Mouse (Mus musculus) embryonic facial prominence, embryonic 13.5 days (tissue): ENCODE measurements around the gene 1810062G17Rik. TPM values are rescaled to one million over a fixed set of nuclear protein-coding genes. Genes with fewer than 3 reads are reported as not detected.
A peak's percentile ranks its signal among the peaks of the same experiment; 100 is the strongest.

Experiments
- ATAC-seq: fragments of 200-750 bp; cut with Nextera tagmentation; 2 replicates; pipeline ENCODE4 v1.8.0; 2017; ENCODE audit warnings: low read depth; ENCODE audit not compliant: insufficient number of reproducible peaks, insufficient read depth, low FRiP score, low TSS enrichment
- H3K27ac ChIP-seq: fragments of 300-500 bp; sonication (generic); 2 replicates; pipeline ENCODE4 v1.5.1; 2015; ENCODE audit warnings: moderate library complexity, mild to moderate bottlenecking, inconsistent platforms
- H3K27me3 ChIP-seq: fragments of 300-500 bp; sonication (generic); 2 replicates; pipeline ENCODE4 v1.6.1; 2015; ENCODE audit warnings: mild to moderate bottlenecking, inconsistent platforms
- H3K36me3 ChIP-seq: fragments of 300-500 bp; sonication (generic); 2 replicates; pipeline ENCODE4 v1.6.1; 2015; ENCODE audit warnings: mild to moderate bottlenecking, inconsistent platforms
- H3K4me1 ChIP-seq: fragments of 300-500 bp; sonication (generic); 2 replicates; pipeline ENCODE4 v1.6.1; 2015; ENCODE audit warnings: inconsistent platforms
- H3K4me2 ChIP-seq: fragments of 300-500 bp; sonication (generic); 2 replicates; pipeline ENCODE4 v1.6.1; 2015; ENCODE audit warnings: moderate library complexity, mild to moderate bottlenecking, inconsistent platforms
- H3K4me3 ChIP-seq: fragments of 300-500 bp; sonication (generic); 2 replicates; pipeline ENCODE4 v1.5.1; 2015; ENCODE audit warnings: mild to moderate bottlenecking, inconsistent platforms
- H3K9ac ChIP-seq: fragments of 300-500 bp; sonication (generic); 2 replicates; pipeline ENCODE4 v1.6.1; 2015; ENCODE audit warnings: mild to moderate bottlenecking, inconsistent platforms
- H3K9me3 ChIP-seq: fragments of 300-500 bp; sonication (generic); 2 replicates; pipeline ENCODE4 v1.6.1; 2016; ENCODE audit warnings: inconsistent platforms
- WGBS: fragments of 180-500 bp; shearing (Covaris S2); methylation state at CpG from one replicate; pipeline ENCODE4 v1.1.7; 2015; ENCODE audit warnings: mixed read lengths; 5-methylcytosine and 5-hydroxymethylcytosine counted together
- microRNA-seq: library from miRNA; unstranded; fragments of <30 nt; microRNA quantifications from one replicate; pipeline ENCODE4, GENCODE M21; 2016
- polyA plus RNA-seq: library from polyadenylated mRNA; unstranded; fragments of >200 nt; fragmentation: Nextera tagmentation; extraction: Ambion mirVana; gene quantifications from 2 replicates; pipeline ENCODE4 v1.2.1, GENCODE M21; 2015

The 1810062G17Rik gene
- polyA plus RNA-seq, 1 experiment from 2014 or later, result 1.4 TPM

DNA sequence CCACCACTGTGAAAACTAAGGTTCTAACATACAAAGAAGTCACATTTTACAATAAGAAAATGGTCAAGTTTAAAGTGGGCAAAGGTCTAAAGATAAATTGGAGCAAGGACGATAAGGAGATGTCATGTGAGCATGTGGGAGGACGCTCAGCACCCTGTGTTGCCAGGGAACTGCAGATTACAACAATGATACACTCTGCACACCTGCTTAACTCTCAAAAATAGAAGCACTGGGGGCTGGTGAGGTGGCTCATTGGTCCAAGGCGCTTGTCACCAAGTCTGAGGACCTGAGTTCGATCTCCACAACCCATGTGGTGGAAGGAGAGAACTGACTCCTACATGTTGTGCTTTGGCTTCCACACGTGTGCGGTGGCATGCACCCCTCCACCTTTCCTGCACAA, 35.8 kb downstream of the 1810062G17Rik start:
- WGBS, result 82% methylated on average over 6 of the region's 6 CpGs

DNA sequence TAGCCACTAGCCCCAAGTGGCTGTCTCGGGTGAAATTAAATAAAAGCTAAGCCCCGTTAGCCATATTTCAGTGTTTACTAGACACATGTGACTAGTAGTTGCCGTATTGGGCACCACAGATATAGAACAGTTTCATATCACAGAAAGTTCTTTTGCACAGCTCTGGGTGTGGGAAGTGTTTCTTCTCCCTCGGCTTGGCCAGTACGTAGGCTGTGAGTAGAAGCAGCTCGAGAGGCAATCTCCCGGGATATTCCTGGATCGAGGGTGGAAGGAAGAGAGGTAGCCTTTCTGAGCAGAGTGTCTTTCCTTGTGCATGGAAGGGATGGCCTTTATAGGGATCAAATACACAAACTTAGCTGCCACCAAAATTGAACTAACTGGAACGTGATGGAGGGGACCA, 40.5 kb downstream of the 1810062G17Rik start:
- no peaks in the 10 kb centered on the region for H3K36me3 ChIP-seq
- 85% methylated on average over 9 of the region's 9 CpGs for WGBS
- H3K9ac ChIP-seq, result no peak overlapping the region
- peaks cover 4% of the 10 kb centered on the region for H3K4me1 ChIP-seq
- no peak overlapping the region for H3K27ac ChIP-seq
- no peak for ATAC-seq
- H3K4me2 ChIP-seq, result no peak overlapping the region
- H3K27me3 ChIP-seq, result peaks cover 32% of the 10 kb centered on the region
- no peak overlapping the region for H3K4me3 ChIP-seq
- H3K9me3 ChIP-seq, result no peaks in the 10 kb centered on the region

More for the DNA sequence above, 35.8 kb downstream of the 1810062G17Rik start:
- no peak overlapping the region for H3K9ac ChIP-seq
- ATAC-seq, result no peak
- peaks cover 4% of the 10 kb centered on the region; the same call in 1 of the 2 replicates for H3K27me3 ChIP-seq
- no peaks in the 10 kb centered on the region for H3K9me3 ChIP-seq
- H3K4me2 ChIP-seq, result no peak overlapping the region
- no peak overlapping the region for H3K4me3 ChIP-seq
- no peaks in the 10 kb centered on the region for H3K4me1 ChIP-seq
- H3K36me3 ChIP-seq, result no peaks in the 10 kb centered on the region
- no peak overlapping the region for H3K27ac ChIP-seq

DNA sequence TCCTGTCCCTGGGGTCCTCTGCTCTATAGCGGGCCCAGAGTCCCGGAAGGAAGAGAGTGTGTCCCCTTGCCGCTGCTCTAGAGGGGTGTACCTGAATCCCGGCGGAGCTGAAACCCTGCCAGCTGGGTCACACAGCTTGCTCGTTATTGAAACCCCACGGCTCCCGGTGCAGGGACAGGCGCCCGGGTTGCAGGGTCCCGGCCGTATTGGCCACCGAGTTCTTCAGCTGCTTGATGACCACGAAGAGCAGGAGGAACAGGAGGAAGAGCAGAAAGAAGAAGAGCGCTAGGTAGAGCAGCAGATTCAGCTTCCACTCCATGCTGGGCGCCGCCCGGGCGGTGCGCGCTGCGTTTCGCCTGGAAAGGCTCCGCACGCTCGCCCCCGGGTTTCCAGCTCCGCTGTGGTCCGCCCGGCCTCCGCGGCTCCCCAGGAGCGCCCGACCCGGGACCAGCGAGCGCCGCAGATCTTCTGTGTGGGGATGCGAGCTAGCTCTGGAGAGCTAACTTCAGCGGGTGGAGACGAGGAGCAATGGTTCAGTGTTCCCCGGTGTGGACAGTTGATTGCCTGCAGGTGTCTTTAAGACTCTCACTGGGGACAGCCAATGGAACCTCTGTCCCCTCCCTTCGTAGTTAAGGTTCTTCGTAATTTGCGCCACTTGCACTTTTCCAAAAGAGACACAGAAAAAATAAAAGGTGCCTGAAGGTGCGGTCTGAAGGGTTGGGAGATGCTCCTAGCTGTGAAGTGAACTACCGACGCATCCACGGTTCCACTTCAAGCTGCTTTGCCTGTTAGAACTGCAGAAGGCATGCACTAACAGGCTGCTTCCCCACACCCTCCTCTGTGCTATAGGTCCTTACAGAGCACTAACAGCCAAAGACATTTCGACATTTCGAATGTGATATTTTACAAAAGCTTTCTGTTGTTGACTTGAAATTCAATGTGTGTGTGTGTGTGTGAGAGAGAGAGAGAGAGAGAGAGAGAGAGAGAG, 45.6 kb downstream of the 1810062G17Rik start, which contains the start of gene Gm11549:
TSS of gene Gm11549 (minus strand) at position 741 of the 988 bp plus-strand sequence.
- Histone ChIP-seq H3K4me3 (peak within 1 kb of the TSS; percentile 47), H3K4me1 (peaks cover 6% of the 10 kb centered on the region), H3K27ac (no peak within 1 kb of the TSS), H3K9ac (peak within 1 kb of the TSS; percentile 66), H3K4me2 (peak within 1 kb of the TSS; percentile 86), H3K9me3 (no peaks in the 10 kb centered on the region), H3K36me3 (no peaks in the 10 kb centered on the region), H3K27me3 (peaks cover 52% of the 10 kb centered on the region)
- no peak for ATAC-seq
- under 1% methylated on average over 51 of the region's 51 CpGs for WGBS

DNA sequence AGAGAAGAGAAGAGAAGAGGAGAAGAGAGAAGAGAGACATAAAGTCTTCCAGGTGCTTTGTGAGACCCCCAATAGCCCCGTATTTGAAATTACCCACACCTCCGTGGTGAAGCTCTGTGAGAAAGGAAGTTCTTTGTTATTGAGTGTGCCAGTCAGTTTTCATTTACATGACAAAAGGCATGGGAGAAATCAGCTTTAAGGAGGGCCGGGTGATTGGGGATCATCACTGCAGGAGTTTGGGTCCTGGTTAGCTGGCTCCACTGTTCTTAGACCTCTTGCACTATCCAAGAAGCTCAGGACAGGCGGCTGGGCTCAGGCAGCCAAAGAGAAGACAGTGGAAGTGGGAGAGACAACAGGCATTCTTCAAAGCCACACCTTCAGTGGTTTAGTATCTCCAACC, 46.4 kb downstream of the 1810062G17Rik start:
- H3K4me1 ChIP-seq, result peaks cover 6% of the 10 kb centered on the region
- H3K27me3 ChIP-seq, result peaks cover 52% of the 10 kb centered on the region
- no peak overlapping the region; the same call in 1 of the 2 replicates for H3K4me2 ChIP-seq
- ATAC-seq, result no peak
- H3K36me3 ChIP-seq, result no peaks in the 10 kb centered on the region
- H3K4me3 ChIP-seq, result no peak overlapping the region
- no peak overlapping the region for H3K27ac ChIP-seq
- no peak overlapping the region for H3K9ac ChIP-seq
- no peaks in the 10 kb centered on the region for H3K9me3 ChIP-seq
- 7% methylated on average over 4 of the region's 4 CpGs for WGBS

DNA sequence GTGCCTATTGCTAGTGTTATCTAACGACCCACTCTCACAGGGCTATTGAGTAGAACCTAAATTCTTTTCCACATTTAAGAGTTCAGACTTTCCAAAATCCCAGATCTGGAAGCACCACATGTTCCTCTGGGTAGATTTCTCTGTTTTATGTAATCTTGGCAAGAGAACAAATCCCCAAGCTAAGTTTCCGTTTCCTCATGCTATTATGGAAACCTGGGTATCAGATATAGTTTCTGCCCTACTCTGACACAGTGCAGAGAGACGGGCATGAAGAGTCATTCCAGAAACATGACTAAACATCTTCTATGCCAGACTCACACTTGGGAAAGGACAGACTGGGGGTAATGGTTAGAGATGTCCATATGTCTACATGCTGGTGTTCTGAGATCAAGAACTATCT, 48.7 kb downstream of the 1810062G17Rik start:
- no peak for ATAC-seq
- peaks cover 40% of the 10 kb centered on the region for H3K27me3 ChIP-seq
- H3K4me2 ChIP-seq, result no peak overlapping the region
- H3K36me3 ChIP-seq, result no peaks in the 10 kb centered on the region
- no peak overlapping the region for H3K9ac ChIP-seq
- no peaks in the 10 kb centered on the region for H3K9me3 ChIP-seq
- H3K4me3 ChIP-seq, result no peak overlapping the region
- H3K4me1 ChIP-seq, result peaks cover 6% of the 10 kb centered on the region
- no peak overlapping the region for H3K27ac ChIP-seq
- WGBS, result 72% methylated on average over 3 of the region's 3 CpGs

DNA sequence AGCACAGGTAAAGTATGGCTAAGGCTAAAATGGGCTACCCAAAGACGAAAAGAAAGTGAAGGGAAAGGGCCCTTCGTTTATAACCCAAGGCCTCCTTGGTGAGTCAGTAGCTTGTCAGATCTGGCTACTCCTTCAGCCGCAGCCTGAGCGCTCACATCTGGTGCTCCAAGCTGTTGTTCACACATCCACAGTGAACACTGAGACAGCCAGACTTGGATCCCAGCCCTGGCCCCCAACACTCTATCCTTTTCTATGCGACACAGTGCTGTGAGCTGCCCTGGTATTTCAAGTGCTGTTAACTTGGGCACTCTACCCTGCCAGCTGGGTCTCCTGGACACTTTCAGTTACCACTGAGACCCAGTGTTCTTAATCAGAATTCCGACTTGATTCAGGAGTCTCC, 54.6 kb downstream of the 1810062G17Rik start:
- Histone ChIP-seq H3K36me3 (no peaks in the 10 kb centered on the region), H3K4me2 (no peak overlapping the region), H3K27ac (no peak overlapping the region), H3K9ac (no peak overlapping the region), H3K4me1 (peaks cover 11% of the 10 kb centered on the region), H3K9me3 (no peaks in the 10 kb centered on the region), H3K27me3 (peaks cover 31% of the 10 kb centered on the region), H3K4me3 (no peak overlapping the region)
- ATAC-seq, result no peak
- WGBS, result 89% methylated on average over 6 of the region's 6 CpGs

DNA sequence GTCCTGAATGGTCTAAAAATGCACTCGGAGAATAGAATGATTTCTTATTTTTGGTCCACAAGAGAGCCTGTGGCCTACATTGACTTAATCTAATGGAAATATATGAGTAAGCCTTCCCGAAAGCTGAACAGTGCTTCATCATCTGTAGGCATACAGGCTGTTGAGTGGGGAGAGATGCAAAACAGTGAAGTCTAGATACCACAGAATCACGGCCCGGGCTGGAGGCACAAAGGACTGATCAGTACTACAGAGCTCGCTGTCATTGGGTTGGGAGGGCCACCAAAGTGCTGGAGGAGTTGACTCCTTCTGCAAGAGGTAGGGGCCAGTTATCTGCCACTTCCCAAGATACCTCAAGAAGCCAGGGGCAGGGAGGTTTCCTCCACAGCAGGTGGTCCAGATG, 55.0 kb downstream of the 1810062G17Rik start:
- H3K27ac ChIP-seq, result no peak overlapping the region
- H3K4me3 ChIP-seq, result no peak overlapping the region
- no peaks in the 10 kb centered on the region for H3K9me3 ChIP-seq
- no peak overlapping the region for H3K9ac ChIP-seq
- H3K36me3 ChIP-seq, result no peaks in the 10 kb centered on the region
- 81% methylated on average over 5 of the region's 5 CpGs for WGBS
- no peak for ATAC-seq
- H3K4me1 ChIP-seq, result peaks cover 11% of the 10 kb centered on the region
- H3K4me2 ChIP-seq, result no peak overlapping the region
- peaks cover 31% of the 10 kb centered on the region for H3K27me3 ChIP-seq

DNA sequence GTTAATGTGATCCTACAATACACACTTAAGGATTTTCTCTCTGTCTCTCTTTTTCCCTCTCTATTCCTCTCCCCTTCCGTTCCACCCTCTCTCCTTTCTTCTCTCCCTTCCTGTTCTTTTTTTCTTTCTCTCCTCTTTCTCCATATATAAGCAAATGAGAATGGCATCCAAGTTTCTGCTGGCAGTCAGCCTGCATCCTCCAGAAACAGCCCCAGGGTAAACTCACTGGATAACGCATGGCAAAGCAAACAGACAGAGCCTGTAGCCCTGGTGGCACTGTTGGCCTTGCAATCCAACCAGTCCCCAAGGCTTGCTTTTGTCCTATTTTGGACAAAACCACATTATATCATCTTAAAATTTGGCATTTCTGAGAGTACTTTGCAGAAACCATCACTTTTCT, 55.5 kb downstream of the 1810062G17Rik start:
- no peaks in the 10 kb centered on the region for H3K9me3 ChIP-seq
- WGBS, result 18% methylated on average over 2 of the region's 2 CpGs
- H3K4me1 ChIP-seq, result peaks cover 11% of the 10 kb centered on the region
- H3K27ac ChIP-seq, result no peak overlapping the region
- H3K9ac ChIP-seq, result no peak overlapping the region
- H3K36me3 ChIP-seq, result no peaks in the 10 kb centered on the region
- peaks cover 31% of the 10 kb centered on the region for H3K27me3 ChIP-seq
- no peak overlapping the region for H3K4me2 ChIP-seq
- no peak for ATAC-seq
- H3K4me3 ChIP-seq, result no peak overlapping the region

Small RNA genes within 50 kb of the gene (microRNA-seq; reads per million reads assigned to microRNA genes)
- not detected for gene Mir7009

Other genes starting within 250 kb of the 1810062G17Rik start
- gene Anxa5, start within 50 bp of the 1810062G17Rik start, polyA plus RNA-seq, result 327 and 355 TPM in 2 replicates
- 0.07 and 0.18 TPM in 2 replicates for gene Gm11549, start 45.9 kb downstream of the 1810062G17Rik start, polyA plus RNA-seq
- gene Exosc9, start 76.7 kb downstream of the 1810062G17Rik start, polyA plus RNA-seq, result 69.3 and 73.7 TPM in 2 replicates
- 171 and 175 TPM in 2 replicates for gene Ccna2, start 96.2 kb downstream of the 1810062G17Rik start, polyA plus RNA-seq
- 20.3 and 20.5 TPM in 2 replicates for gene Bbs7, start 137.5 kb downstream of the 1810062G17Rik start, polyA plus RNA-seq
- gene Trpc3, start 214.2 kb downstream of the 1810062G17Rik start, polyA plus RNA-seq, result 3.6 and 6.5 TPM in 2 replicates